Mouse (Mus musculus): Measurements from ENCODE around the gene Tnfrsf22.

- TF ChIP-seq POLR2A (IDR thresholded peaks at IDR 0.05; ENCODE audit: insufficient read length, low read depth) (no peak), MAX (IDR thresholded peaks at IDR 0.05; ENCODE audit: low read depth) (no peak)
Measured at GRCm38 (mm10) chr7:143612215-143612614, 37.2 kb downstream of the Tnfrsf22 start.

All from myocyte (in vitro differentiated cells).